Mouse (Mus musculus) left cerebral cortex, postnatal 10 days (tissue): Measurements from ENCODE around the gene Spg11. TPM values are rescaled to one million over a fixed set of nuclear protein-coding genes. Genes with fewer than 3 reads are reported as not detected.

Experiments
- microRNA-seq: library from miRNA; unstranded; fragments of <30 nt; microRNA quantifications from one replicate; pipeline ENCODE4 v1.2.0, GENCODE M21; 2022
- total RNA-seq, 2 experiments: library from RNA; stranded (reverse); gene quantifications; 2 replicates each; pipeline ENCODE4 v1.2.3; 2021

The Spg11 gene
- total RNA-seq, 2 experiments from 2014 or later, result 19.8 to 20.4 TPM

Small RNA genes lying within 50 kb of the gene (microRNA-seq; reads per million reads assigned to microRNA genes)
- gene Gm47314, result not detected

Other genes with a start within 250 kb of the Spg11 start
- 10 to 100 TPM; 36.7 to 39.2 TPM for gene Ctdspl2, start 162.4 kb downstream of the Spg11 start, total RNA-seq
- under 1 TPM; 0.16 to 0.47 TPM for gene Mageb3, start 162.3 kb downstream of the Spg11 start, total RNA-seq
- 10 to 100 TPM; 22.1 to 24.5 TPM for gene Eif3j1, start 89.8 kb downstream of the Spg11 start, total RNA-seq
- 10 to 100 TPM; 72.1 to 76.8 TPM for gene B2m, start 29.3 kb upstream of the Spg11 start, total RNA-seq
- not detected for gene Trim69, start 42.3 kb upstream of the Spg11 start, total RNA-seq
- gene Patl2, start 67.8 kb upstream of the Spg11 start, total RNA-seq, result under 1 TPM in 1 of 2 experiments, not detected in 1; 0.14 TPM
- gene Terb2, start 67.9 kb upstream of the Spg11 start, total RNA-seq, result not detected
- 10 to 100 TPM; 15.0 to 16.3 TPM for gene Sord, start 116.4 kb upstream of the Spg11 start, total RNA-seq
- under 1 TPM in 1 of 2 experiments, not detected in 1; 0.26 TPM for gene Duox2, start 180.1 kb upstream of the Spg11 start, total RNA-seq
- under 1 TPM; 0.22 to 0.34 TPM for gene Duoxa2, start 180.5 kb upstream of the Spg11 start, total RNA-seq
- gene Duoxa1, start 195.3 kb upstream of the Spg11 start, total RNA-seq, result under 1 TPM; 0.21 to 0.39 TPM
- gene Duox1, start 197.3 kb upstream of the Spg11 start, total RNA-seq, result under 1 TPM; 0.15 to 0.26 TPM